Mouse (Mus musculus) kidney, postnatal 14 days (tissue): ENCODE data around the gene Cyp3a44.
"Not testable (repeated sequence)": the region's sequence is repeated elsewhere in the genome, so short reads cannot be mapped to it uniquely, and the experiment has no call there.

Source experiments
- DNase-seq: peaks from one replicate; pipeline ENCODE4 v3.0.0; 2022; ENCODE audit warnings: mixed read lengths

The Cyp3a44 gene

GRCm38 (mm10) chr5:145805796-145806195 is at the start of gene Cyp3a44:
Gene Cyp3a44, minus strand, starts transcription at chr5:145805874.
- not testable (repeated sequence) for DNase-seq

GRCm38 (mm10) chr5:145800229-145800628 is 5.4 kb downstream of the Cyp3a44 start:
- DNase-seq: not testable (repeated sequence)

- not testable (repeated sequence) for DNase-seq
These were observed 12.4 kb downstream of the Cyp3a44 start for GRCm38 (mm10) chr5:145793232-145793631.

GRCm38 (mm10) chr5:145737512-145737911 is 68.2 kb downstream of the Cyp3a44 start:
- not testable (repeated sequence) for DNase-seq
